Mouse (Mus musculus): ENCODE data around the gene Aspg.

- TF ChIP-seq TAL1 (conservative IDR thresholded peaks at IDR 0.05; ENCODE audit: low read depth, low read length) (no peak), CTCF (IDR thresholded peaks at IDR 0.05; ENCODE audit: low read depth, low read length) (no peak), GATA1 (IDR thresholded peaks at IDR 0.05; ENCODE audit: borderline replicate concordance, low read length) (no peak), GATA2 (IDR thresholded peaks at IDR 0.05; ENCODE audit: borderline replicate concordance, low read depth, low read length) (no peak)
Observed at GRCm38 (mm10) chr12:112096051-112096732, 10.3 kb upstream of the Aspg start.
